Mouse (Mus musculus) urinary bladder, postnatal 25 days (tissue): ENCODE data around the gene Scimp.
"Not testable (repeated sequence)": the region's sequence is repeated elsewhere in the genome, so short reads cannot be mapped to it uniquely, and the experiment has no call there.

Experiments
- DNase-seq: peaks from one replicate; pipeline ENCODE4 v3.0.0; 2022; ENCODE audit warnings: low spot score

The Scimp gene

GRCm38 (mm10) chr11:70770804-70771203 is 41.6 kb downstream of the Scimp start:
- DNase-seq: no peak

GRCm38 (mm10) chr11:70765776-70766445 is 46.5 kb downstream of the Scimp start:
- DNase-seq: no peak

DNA sequence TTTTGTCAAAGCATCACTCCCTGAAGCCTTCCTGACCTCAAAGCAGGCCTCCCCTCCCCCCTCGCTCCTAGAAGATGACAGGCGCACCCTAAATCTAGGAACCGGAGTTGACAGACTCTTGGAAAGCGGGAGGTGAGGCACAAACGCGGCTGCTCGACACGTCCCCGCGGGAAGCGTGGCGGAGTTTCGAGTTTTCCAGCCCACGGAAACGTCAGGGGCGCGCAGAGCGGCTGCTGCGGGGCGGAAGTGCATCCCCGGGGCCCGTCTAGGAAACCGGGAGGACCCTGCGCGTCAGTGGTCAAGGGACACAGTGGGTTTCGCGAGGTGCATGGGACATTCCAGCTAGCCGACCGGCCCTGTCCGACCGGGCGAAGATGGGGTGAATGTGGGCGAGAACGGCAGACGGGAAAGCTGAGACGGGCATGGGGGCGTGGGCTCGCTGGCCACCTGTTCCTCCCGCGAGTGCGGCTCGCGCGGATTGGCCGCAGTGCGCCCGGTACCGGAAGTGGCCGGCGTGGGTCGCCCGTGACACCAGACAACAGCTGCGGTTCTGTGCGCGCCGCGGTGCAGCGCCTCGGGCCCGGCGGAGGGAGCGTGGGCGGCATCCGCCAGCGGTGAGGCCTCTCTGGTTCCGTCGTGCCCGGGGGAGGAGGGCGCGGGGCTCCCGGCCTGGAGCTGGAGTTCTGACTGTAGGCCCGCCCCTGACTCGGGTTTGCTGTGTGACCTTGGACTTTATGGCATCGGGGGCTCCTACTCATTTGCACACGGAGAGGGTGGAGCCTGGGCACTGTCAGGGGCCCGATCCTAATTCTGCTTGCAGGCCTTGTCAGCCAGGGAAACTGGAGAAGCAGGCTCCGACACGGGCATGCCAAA is 48.2 kb downstream of the Scimp start, which contains the start of gene Zfp3:
Gene Zfp3 (plus strand): TSS at position 274 of the 873 bp plus-strand sequence.
- DNase-seq: peak; percentile 72

DNA sequence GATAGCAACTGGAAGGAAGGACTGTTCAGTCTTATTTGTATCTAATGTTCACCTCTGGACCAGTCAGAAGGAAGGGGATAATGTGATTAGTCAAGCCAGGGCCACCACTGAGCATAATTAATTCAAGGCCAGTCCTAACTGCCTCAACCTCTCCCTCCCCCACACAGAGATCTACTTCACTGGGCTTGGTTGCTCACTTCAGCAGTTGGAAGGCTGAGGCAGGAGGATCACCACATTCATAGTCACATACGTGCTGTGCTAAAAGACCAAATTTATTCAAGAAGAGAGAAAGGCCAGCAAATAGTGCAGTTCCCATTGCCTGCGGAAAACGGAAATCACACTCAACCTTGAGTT is 48.8 kb downstream of the Scimp start:
- no peak for DNase-seq

DNA sequence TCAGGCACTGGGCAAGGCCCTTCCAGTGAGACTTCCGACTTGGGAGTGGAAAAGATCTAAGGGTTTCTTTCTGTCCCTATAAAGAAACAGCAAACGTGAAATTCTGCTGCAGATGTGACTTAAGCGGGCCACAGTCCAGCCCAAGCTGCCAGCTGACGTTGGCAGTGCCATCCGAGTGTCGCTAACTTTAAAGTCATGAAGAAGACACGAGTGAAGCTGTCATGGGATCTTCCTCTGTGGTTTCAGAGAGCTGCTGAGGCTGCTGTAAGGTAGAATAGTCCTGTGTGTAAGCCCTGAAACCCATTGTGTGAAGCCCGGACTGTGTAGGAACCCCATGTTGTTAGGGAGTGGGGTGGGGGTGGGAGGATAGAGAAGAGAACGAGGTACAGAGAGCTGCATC is 49.7 kb downstream of the Scimp start:
- DNase-seq: no peak

GRCm38 (mm10) chr11:70760446-70760845 is 51.9 kb downstream of the Scimp start:
- not testable (repeated sequence) for DNase-seq

DNA sequence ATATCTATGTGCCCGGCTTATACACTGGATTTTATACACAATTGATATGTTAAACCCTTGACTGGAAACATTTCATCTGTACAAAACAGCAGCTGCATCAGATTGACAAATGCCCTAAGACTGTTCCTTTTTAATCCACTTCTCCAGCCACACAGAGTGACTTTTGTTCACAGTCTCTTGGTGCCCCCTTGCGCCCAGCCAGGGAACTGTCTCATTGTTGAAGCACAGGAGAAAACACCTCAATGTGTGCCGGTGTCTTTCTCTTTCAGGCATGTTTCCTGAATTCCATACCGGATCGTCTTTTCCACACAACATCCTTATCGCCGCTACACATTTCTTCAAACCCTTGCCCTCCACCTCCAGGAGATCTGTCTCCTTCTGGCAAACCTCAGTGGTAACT is 56.7 kb downstream of the Scimp start:
- DNase-seq: peak; percentile 86

DNA sequence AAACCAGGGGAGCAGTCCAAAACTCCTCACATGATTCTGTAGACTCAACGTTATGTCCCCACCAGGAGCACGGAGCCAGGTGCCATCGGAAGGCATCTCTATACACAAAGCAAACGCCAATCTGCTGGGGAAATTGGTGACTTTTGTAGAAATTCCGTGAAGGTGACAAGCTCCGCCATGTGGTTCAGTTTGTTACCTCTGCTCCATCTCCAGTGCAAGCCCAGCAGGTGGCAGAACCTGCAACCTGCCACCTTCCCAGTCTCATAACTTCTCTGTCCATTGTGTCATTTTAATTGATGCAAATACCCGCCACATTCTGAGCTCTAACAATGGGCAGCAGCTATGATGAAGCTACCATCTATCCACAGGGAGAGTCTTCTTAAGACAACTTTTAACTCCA is 57.4 kb downstream of the Scimp start:
- DNase-seq: no peak

DNA sequence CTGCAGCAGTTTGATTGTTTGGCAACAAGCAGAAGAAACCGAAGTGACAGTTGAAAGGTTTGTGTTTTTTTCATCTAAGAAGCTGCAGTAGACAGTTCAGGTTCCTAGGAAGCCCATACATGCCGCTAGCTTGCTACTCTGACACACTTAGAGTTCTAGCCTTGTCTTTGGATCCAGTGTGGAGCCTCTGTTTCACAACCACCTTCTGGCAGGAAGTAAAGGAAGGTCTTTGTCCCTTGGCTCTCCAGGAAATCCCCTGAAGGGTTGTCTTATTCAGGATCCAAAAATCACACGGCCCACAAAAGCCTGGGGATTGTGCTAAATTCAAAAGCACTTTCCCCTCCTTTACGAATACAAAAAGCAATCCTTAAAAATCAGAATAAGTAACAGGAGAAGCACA is 57.9 kb downstream of the Scimp start:
- DNase-seq: no peak

DNA sequence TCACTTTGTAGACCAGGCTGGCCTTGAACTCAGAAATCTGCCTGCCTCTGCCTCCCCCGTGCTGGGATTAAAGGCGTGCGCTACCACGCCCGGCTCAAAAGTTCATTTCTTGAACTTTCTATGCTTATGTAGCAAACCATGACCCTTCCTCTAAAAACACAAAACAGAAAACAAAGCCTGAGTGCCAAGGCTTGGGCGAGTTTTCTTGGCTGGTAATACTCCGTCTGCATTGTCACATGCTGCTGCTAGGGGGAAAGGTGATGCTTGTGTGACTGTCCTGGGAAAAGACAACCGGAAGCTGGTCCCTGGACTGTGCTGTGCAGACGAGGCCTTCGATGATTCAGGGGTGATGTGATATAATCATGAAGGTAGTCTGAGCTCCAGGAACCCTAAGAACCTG is 59.2 kb downstream of the Scimp start:
- DNase-seq: no peak

DNA sequence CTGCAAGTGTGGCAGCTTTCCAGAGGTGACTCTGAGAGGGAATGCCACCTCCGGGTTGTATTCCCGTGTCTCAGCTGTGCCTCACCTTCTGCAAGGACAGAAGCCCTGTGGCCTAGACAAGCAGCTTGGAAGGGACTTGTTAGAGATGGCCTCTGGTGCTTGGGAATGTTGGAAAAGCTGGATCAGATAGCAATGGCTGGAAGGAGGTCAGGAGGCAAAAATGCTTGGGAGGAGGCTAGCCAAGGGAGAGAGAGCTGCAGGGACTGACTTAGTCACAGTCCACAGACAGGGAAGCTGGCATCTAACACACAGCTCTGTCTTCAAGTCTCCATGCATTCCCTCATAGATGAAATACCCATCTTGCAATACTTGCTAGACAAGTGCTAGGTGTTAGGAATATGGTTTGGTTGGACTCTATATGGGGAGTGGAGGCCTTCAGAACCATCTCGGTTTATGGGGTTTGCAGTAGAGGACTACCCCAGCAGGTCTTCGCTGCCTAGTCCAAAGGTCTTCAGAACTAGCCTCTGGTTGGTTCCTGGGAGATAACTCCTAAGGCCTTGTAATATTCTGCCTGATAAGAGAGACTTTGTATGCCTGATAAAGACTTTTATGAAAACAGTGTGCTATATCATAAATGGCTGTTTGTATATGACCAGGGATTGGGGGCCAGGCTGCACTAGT is 59.9 kb downstream of the Scimp start:
- no peak for DNase-seq

GRCm38 (mm10) chr11:70747876-70748545 is 64.4 kb downstream of the Scimp start:
- no peak for DNase-seq

DNA sequence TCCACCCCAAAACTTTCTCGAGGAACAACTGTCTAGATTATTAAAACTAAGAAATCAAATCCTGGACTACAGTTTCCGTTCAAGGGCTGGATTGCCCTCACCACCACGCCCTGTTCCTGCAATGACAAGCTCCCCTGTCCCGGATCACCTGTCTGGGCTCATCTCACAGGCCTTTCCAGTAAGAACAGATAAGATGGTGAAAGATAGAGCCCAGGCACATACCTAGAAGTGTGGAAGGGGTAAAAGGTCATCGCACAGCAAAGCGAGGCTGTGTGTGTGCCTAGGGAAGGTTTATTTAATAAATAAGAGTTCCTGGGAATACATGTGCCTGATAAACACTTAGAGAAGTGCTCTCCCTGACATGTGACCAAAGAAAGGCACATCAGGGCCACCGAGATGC is 66.8 kb downstream of the Scimp start:
- DNase-seq: no peak

GRCm38 (mm10) chr11:70742581-70743459 is 69.6 kb downstream of the Scimp start:
- DNase-seq: no peak

GRCm38 (mm10) chr11:70742117-70742516 is 70.3 kb downstream of the Scimp start:
- DNase-seq: no peak

DNA sequence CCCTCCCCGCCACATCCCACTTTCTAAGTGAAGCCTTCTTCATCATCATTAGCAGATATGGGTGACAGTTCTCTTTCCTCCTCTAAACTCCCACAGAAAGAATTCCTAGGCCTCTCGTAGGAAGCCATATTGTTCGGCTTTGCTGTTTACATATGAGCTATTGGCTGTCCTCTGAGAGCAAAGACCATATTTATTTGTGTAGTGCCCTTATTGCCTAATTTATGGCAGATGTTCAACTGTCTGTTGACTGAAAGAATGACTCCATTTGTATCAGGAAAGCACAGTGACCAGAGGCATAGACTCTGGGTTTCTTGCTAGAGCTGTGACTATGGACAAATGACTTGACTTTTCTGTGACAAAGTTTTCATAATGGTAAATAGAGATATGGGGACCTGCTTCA is 70.8 kb downstream of the Scimp start:
- no peak for DNase-seq
